Mouse (Mus musculus) myocyte (in vitro differentiated cells): ENCODE results near the gene Klhl24. TPM values are rescaled to one million over a fixed set of nuclear protein-coding genes. Genes with fewer than 3 reads are reported as not detected.

ENCODE experiments used
- H3K27me3 ChIP-seq: one replicate; pipeline ENCODE4 v1.6.1; 2011; ENCODE audit not compliant: control insufficient read depth, insufficient read depth, insufficient read length
- H3K36me3 ChIP-seq: one replicate; pipeline ENCODE4 v1.6.1; 2011; ENCODE audit not compliant: control insufficient read depth, insufficient read depth
- H3K4me2 ChIP-seq: one replicate; pipeline ENCODE4 v1.6.1; 2011; ENCODE audit warnings: low read depth, control low read depth
- H3K4me3 ChIP-seq: one replicate; pipeline ENCODE4 v1.5.1; 2011; ENCODE audit warnings: mild to moderate bottlenecking, control low read depth, moderate library complexity
- H3K79me2 ChIP-seq: one replicate; pipeline ENCODE4 v1.6.1; 2011; ENCODE audit not compliant: control insufficient read depth, insufficient read depth
- H3ac ChIP-seq: one replicate; pipeline ENCODE4 v1.6.1; 2011; ENCODE audit not compliant: control insufficient read depth, insufficient read length
- CEBPB ChIP-seq: IDR thresholded peaks from 2 replicates; pipeline ENCODE4 v1.6.1; 2011; ENCODE audit warnings: mild to moderate bottlenecking, moderate library complexity; ENCODE audit not compliant: poor library complexity, insufficient read depth, severe bottlenecking
- E2F4 ChIP-seq: IDR thresholded peaks from one replicate; pipeline ENCODE4 v1.6.1; 2011; ENCODE audit warnings: mild to moderate bottlenecking, control low read depth, moderate library complexity; ENCODE audit not compliant: insufficient read depth
- MAX ChIP-seq: IDR thresholded peaks from one replicate; pipeline ENCODE4 v1.6.1; 2011; ENCODE audit warnings: low read depth, mild to moderate bottlenecking, control low read depth
- MYOD1 ChIP-seq, 3 experiments: IDR thresholded peaks; one replicate each; pipeline ENCODE4 v1.6.1; 2011; ENCODE audit warnings: control low read depth in 2 of 3, low read depth in 2 of 3, mild to moderate bottlenecking in 2 of 3, moderate library complexity in 1 of 3; ENCODE audit not compliant: insufficient read length in 2 of 3, control insufficient read depth in 1 of 3
- POLR2AphosphoS2 ChIP-seq: IDR thresholded peaks from one replicate; pipeline ENCODE4 v1.6.1; 2011; ENCODE audit warnings: low read depth, control low read depth; ENCODE audit not compliant: insufficient read length
- REST ChIP-seq: IDR thresholded peaks from one replicate; pipeline ENCODE4 v1.6.1; 2011; ENCODE audit warnings: mild to moderate bottlenecking, control low read depth, moderate library complexity; ENCODE audit not compliant: insufficient read depth, insufficient read length
- TCF12 ChIP-seq: IDR thresholded peaks from one replicate; pipeline ENCODE4 v1.6.1; 2011; ENCODE audit warnings: mild to moderate bottlenecking, control low read depth; ENCODE audit not compliant: poor library complexity, insufficient read depth, severe bottlenecking
- USF1 ChIP-seq: IDR thresholded peaks from one replicate; pipeline ENCODE4 v1.6.1; 2011; ENCODE audit warnings: low read depth, mild to moderate bottlenecking, control low read depth, moderate library complexity
- polyA plus RNA-seq: library from polyadenylated mRNA; unstranded; fragments of >200 nt; fragmentation: generic; extraction: Trizol; gene quantifications from one replicate; pipeline ENCODE4 v1.2.1, GENCODE M21; 2012; ENCODE audit warnings: missing spikeins

Gene Klhl24
- polyA plus RNA-seq, 1 experiment = 11.3 TPM

DNA sequence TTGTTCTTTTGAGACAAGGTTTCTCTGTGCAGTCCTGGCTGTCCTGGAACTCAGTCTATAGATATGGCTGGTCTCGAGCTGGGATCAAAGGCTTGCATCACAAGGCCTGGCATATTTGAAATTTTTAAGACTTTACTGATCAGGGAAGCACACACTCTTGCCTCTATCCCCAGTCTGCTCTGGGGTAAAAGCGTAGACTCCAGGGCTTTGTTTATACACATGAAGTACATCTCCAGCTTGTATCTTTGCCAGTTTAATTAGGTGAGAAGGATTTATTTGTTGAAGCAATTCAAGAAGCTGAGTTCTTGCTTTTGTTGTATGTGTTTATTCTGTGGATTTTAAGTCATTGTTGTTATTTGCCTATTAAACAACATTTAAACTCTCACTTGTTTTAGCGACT, 56.4 kb downstream of the Klhl24 start:
- no peak overlapping the region for H3K4me2 ChIP-seq
- H3K27me3 ChIP-seq = no peaks in the 10 kb centered on the region
- no peak overlapping the region for H3K4me3 ChIP-seq
- H3ac ChIP-seq = no peak overlapping the region
- H3K36me3 ChIP-seq = peaks cover 20% of the 10 kb centered on the region
- peaks cover 28% of the 10 kb centered on the region for H3K79me2 ChIP-seq
- TF ChIP-seq MYOD1 (IDR thresholded peaks at IDR 0.05; ENCODE audit: control insufficient read depth in 1 of 3, insufficient read length in 2 of 3, low read depth in 2 of 3) = no peak

DNA sequence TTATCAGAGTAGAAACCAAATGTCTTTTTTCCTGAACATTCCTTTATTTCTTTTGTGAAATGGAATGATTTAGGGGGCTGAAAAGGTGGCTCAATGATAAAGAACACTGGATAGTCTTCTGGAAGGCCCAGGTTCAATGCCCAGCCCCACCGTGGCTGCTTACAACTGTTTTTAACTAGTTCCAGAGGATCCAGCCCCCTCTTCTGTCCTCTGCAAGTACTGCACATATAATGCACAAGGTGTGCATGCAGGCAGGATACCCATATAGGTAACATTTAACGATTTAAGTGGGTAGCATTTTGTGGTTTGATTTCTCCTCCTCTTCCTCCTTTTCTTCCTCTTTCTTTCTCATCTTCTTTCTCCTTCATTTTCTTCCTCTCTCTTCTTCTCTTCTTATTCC, 62.8 kb downstream of the Klhl24 start:
- Histone ChIP-seq H3K36me3 (peaks cover 47% of the 10 kb centered on the region), H3ac (no peak overlapping the region), H3K4me2 (no peak overlapping the region), H3K27me3 (no peaks in the 10 kb centered on the region), H3K79me2 (no peaks in the 10 kb centered on the region), H3K4me3 (no peak overlapping the region)
- TF ChIP-seq CEBPB = no peak
- no peak for TF ChIP-seq USF1
- no peak for TF ChIP-seq MYOD1 (IDR thresholded peaks at IDR 0.05; ENCODE audit: control insufficient read depth in 1 of 3, insufficient read length in 2 of 3, low read depth in 2 of 3)
- TF ChIP-seq REST = no peak

DNA sequence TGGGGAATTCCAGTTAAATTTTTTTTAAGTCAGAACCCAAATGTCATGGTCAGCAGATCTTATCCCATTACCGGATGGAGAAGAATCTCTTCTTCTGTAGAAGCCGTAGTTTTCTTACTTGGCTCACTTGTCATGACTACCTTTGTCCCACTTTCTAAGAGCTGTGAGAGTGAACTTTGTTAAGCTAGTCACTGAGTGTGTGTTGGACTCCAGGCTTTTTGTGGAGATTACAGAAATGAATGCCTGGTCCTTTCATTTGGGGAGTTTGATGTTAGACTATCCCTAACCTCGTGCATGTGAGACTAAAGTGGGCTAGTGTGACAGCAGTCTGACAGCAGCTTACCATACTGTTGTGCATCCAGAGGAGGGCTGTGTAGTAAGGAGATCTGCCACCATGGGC, 71.7 kb downstream of the Klhl24 start:
- Histone ChIP-seq H3K36me3 (peaks cover 44% of the 10 kb centered on the region), H3K4me3 (no peak overlapping the region), H3K79me2 (no peaks in the 10 kb centered on the region), H3ac (no peak overlapping the region), H3K4me2 (no peak overlapping the region), H3K27me3 (no peaks in the 10 kb centered on the region)
- TF ChIP-seq USF1 = no peak
- TF ChIP-seq POLR2AphosphoS2 = no peak
- no peak for TF ChIP-seq E2F4
- no peak for TF ChIP-seq CEBPB
- TF ChIP-seq TCF12 = no peak

DNA sequence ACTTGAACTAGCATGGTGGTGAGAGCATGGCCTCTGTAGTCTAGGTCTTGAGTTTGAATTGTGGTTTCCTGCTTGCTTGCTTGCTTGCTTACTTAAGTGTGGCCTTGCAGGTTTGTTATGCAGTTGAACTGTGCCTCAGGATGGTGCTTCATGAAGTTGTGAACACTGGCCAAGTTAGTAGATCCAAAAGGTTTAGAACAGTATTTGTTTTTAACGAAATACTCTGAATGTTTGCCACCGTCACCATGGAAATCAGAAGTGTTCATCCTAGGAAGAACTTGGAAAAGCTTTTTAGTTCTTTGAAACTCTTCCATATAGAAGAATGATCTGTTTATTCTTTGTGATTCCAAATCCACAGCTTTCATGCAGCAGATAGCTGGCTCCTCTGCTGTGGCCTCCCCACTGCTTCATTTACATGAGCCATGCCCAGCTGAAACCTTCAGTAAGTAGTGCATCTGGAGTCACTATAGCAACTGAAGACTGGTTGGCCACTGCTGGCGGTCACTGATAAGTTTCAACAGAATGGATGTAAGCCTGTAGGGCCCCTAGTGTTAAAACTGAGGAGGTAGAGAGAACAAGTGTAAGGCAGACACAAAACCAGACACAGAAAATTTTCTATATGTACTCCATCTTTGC, 72.2 kb downstream of the Klhl24 start:
- Histone ChIP-seq H3K27me3 (no peaks in the 10 kb centered on the region), H3K4me3 (no peak overlapping the region), H3ac (no peak overlapping the region), H3K4me2 (no peak overlapping the region), H3K79me2 (no peaks in the 10 kb centered on the region), H3K36me3 (peaks cover 43% of the 10 kb centered on the region)
- TF ChIP-seq MAX (no peak), REST (no peak), E2F4 (no peak), MYOD1 (IDR thresholded peaks at IDR 0.05; ENCODE audit: control insufficient read depth in 1 of 3, insufficient read length in 2 of 3, low read depth in 2 of 3) (no peak)

Other genes starting within 250 kb of the Klhl24 start
- gene Klhl6, start 114.5 kb upstream of the Klhl24 start, polyA plus RNA-seq = 0.04 TPM
- 6.4 TPM for gene Yeats2, start 43.5 kb downstream of the Klhl24 start, polyA plus RNA-seq
- 0.28 TPM for gene Map6d1, start 143.8 kb downstream of the Klhl24 start, polyA plus RNA-seq
- gene Parl, start 204.8 kb downstream of the Klhl24 start, polyA plus RNA-seq = 151 TPM
- gene Cyp2ab1, start 227.9 kb downstream of the Klhl24 start, polyA plus RNA-seq = 0.50 TPM